22 mouse cellular contexts compared by ENCODE assay signal in genomic region chr15:91327748-91328147, GRCm38 (mm10).
DNase-seq lines count a peak whose midpoint lies in the region; ATAC-seq and TF ChIP-seq lines count a peak whose summit lies in the region.
"Had no signal": no experiment of that assay in that cellular context is flagged by ENCODE, and none has a peak within 500 bp of the region (broad histone marks: within the 10 kb centered on the region; RNA-seq: fewer than 3 reads in every experiment).

No protein-coding gene starts in this region.

- no peak overlapping the region for H3K4me2 ChIP-seq in midbrain, embryonic 14.5 days (ENCODE audit: low read length)
- H3K4me2 ChIP-seq: embryonic facial prominence, embryonic 12.5 days; forebrain, embryonic 12.5 days had no signal

- no peak for TF ChIP-seq CTCF in left cerebral cortex, adult 2 months (IDR thresholded peaks at IDR 0.05)

- no peak overlapping the region for H3K9ac ChIP-seq in midbrain, embryonic 14.5 days (replicated peaks; ENCODE audit: low read length)
- H3K9ac ChIP-seq: embryonic facial prominence, embryonic 12.5 days; forebrain, embryonic 12.5 days had no signal

- H3K4me3 ChIP-seq in left cerebral cortex, adult 2 months: no peak overlapping the region
- H3K4me3 ChIP-seq in midbrain, embryonic 14.5 days (replicated peaks; ENCODE audit: low read depth, low read length): no peak overlapping the region
- H3K4me3 ChIP-seq: embryonic facial prominence, embryonic 10.5 days; embryonic facial prominence, embryonic 12.5 days; forebrain, embryonic 10.5 days; forebrain, embryonic 12.5 days had no signal

- DNase-seq in left cerebral cortex, adult 2 months (ENCODE audit: extremely low spot score in 1 of 2, low spot score in 2 of 2): no peak
- no peak for DNase-seq in left cerebral cortex, postnatal 10 days (ENCODE audit: extremely low spot score in 1 of 2, low spot score in 2 of 2)
- DNase-seq in midbrain, embryonic 14.5 days: no peak
- DNase-seq in urinary bladder, adult 18-20 months (ENCODE audit: low spot score in 2 of 2): no peak
- DNase-seq: adrenal gland, adult 2 months; adrenal gland, postnatal 10 days; adrenal gland, postnatal 25 days; cerebellum, adult 11 months; cerebellum, adult 18-20 months; cerebellum, adult 8-10 months; cerebellum, adult 9-11 months; cerebellum, postnatal 14 days; cerebellum, postnatal 36 days had no signal

- no peaks in the 10 kb centered on the region for H3K27me3 ChIP-seq in midbrain, embryonic 14.5 days (ENCODE audit: control insufficient read depth, insufficient read depth, low read length)
- H3K27me3 ChIP-seq: embryonic facial prominence, embryonic 12.5 days; forebrain, embryonic 12.5 days had no signal

- H3K9me3 ChIP-seq in midbrain, embryonic 14.5 days (ENCODE audit: control insufficient read depth, low read length): no peaks in the 10 kb centered on the region
- H3K9me3 ChIP-seq: embryonic facial prominence, embryonic 10.5 days; embryonic facial prominence, embryonic 12.5 days; forebrain, embryonic 10.5 days; forebrain, embryonic 12.5 days had no signal

- no peaks in the 10 kb centered on the region for H3K36me3 ChIP-seq in midbrain, embryonic 14.5 days (ENCODE audit: control insufficient read depth, insufficient read depth, low read length)
- H3K36me3 ChIP-seq: embryonic facial prominence, embryonic 10.5 days; embryonic facial prominence, embryonic 12.5 days; forebrain, embryonic 10.5 days; forebrain, embryonic 12.5 days had no signal

- ATAC-seq in granulocyte monocyte progenitor cell, adult 5-6 weeks (replicated peaks; ENCODE audit: poor library complexity, severe bottlenecking): peak; percentile 86
- ATAC-seq in megakaryocyte, adult 5-6 weeks (ENCODE audit: poor library complexity, severe bottlenecking): peak; percentile 57
- no peak for ATAC-seq in midbrain, embryonic 14.5 days (ENCODE audit: low FRiP score, low TSS enrichment)
- ATAC-seq in erythroid progenitor cell, adult 5-6 weeks (replicated peaks; ENCODE audit: low FRiP score, poor library complexity, severe bottlenecking): no peak
- ATAC-seq: forebrain, embryonic 14.5 days; forebrain, embryonic 16.5 days had no signal

- peak overlapping the region; percentile 65; the same call in 1 of the 2 replicates for H3K27ac ChIP-seq in left cerebral cortex, adult 2 months
- H3K27ac ChIP-seq in midbrain, embryonic 14.5 days (replicated peaks; ENCODE audit: low read depth, low read length): no peak overlapping the region
- H3K27ac ChIP-seq: embryonic facial prominence, embryonic 10.5 days; embryonic facial prominence, embryonic 12.5 days; forebrain, embryonic 10.5 days; forebrain, embryonic 12.5 days had no signal

- no peaks in the 10 kb centered on the region for H3K4me1 ChIP-seq in midbrain, embryonic 14.5 days (ENCODE audit: control insufficient read depth, insufficient read depth, low read length)
- H3K4me1 ChIP-seq: forebrain, embryonic 12.5 days had no signal

- intact Hi-C loops in left cerebral cortex, adult 2 months (cut with DNase I): no loop called here
- intact Hi-C loops in left cerebral cortex, postnatal 10 days (cut with DNase I): no loop called here

- 80% methylated on average over 3 of the region's 3 CpGs for WGBS in midbrain, embryonic 14.5 days

Comparison
In these comparisons a context has a peak if more than half of its experiments do, and no peak if none do; other contexts are left out.
1. ATAC-seq: peak in granulocyte monocyte progenitor cell, adult 5-6 weeks (single experiment) and megakaryocyte, adult 5-6 weeks (single experiment); none in midbrain, embryonic 14.5 days (single experiment) and erythroid progenitor cell, adult 5-6 weeks (single experiment).